Mouse (Mus musculus) stomach, postnatal 0 days (tissue): ENCODE data around the gene Arhgap24.
"Not testable (repeated sequence)": the region's sequence is repeated elsewhere in the genome, so short reads cannot be mapped to it uniquely, and the experiment has no call there.

Experiments used
- CTCF ChIP-seq: IDR thresholded peaks from 2 replicates; pipeline ENCODE4 v1.5.1; 2016; ENCODE audit warnings: antibody characterized with exemption, low read depth, mild to moderate bottlenecking, moderate library complexity
- EP300 ChIP-seq: optimal IDR thresholded peaks from 2 replicates; pipeline ENCODE3; 2016; ENCODE audit warnings: antibody characterized with exemption

GRCm38 (mm10) chr5:102872996-102873395 is 391.8 kb downstream of the Arhgap24 start:
- TF ChIP-seq CTCF, EP300: not testable (repeated sequence)
